Mouse (Mus musculus) liver, embryonic 11.5 days (tissue): ENCODE data around the gene Gm5930. TPM values are rescaled to one million over a fixed set of nuclear protein-coding genes. Genes with fewer than 3 reads are reported as not detected.
"Not testable (repeated sequence)": the region's sequence is repeated elsewhere in the genome, so short reads cannot be mapped to it uniquely, and the experiment has no call there.

Source experiments
- ATAC-seq: fragments of 200-750 bp; cut with Nextera tagmentation; replicated peaks from 2 replicates; pipeline ENCODE4 v1.8.0; 2017; ENCODE audit warnings: moderate number of reproducible peaks, mild to moderate bottlenecking, moderate TSS enrichment, moderate library complexity; ENCODE audit not compliant: low FRiP score
- DNase-seq: peaks from one replicate; pipeline ENCODE4 v3.0.0-alpha.2; 2017; ENCODE audit warnings: low spot score
- H3K27ac ChIP-seq: fragments of 300-500 bp; sonication (generic); 2 replicates; pipeline ENCODE4 v1.5.1; 2014; ENCODE audit warnings: mild to moderate bottlenecking, low read depth, low read length, control low read depth
- H3K27me3 ChIP-seq: fragments of 300-500 bp; sonication (generic); replicated peaks from 2 replicates; pipeline ENCODE4 v1.6.1; 2014; ENCODE audit warnings: low read length, mixed read lengths; ENCODE audit not compliant: control insufficient read depth, insufficient read depth
- H3K36me3 ChIP-seq: fragments of 300-500 bp; sonication (generic); 2 replicates; pipeline ENCODE4 v1.6.1; 2014; ENCODE audit warnings: mild to moderate bottlenecking, low read length, moderate library complexity, mixed read lengths; ENCODE audit not compliant: control insufficient read depth, insufficient read depth
- H3K4me1 ChIP-seq: fragments of 300-500 bp; sonication (generic); replicated peaks from 2 replicates; pipeline ENCODE4 v1.6.1; 2014; ENCODE audit warnings: low read length, mixed read lengths; ENCODE audit not compliant: control insufficient read depth, insufficient read depth
- H3K4me2 ChIP-seq: fragments of 300-500 bp; sonication (generic); 2 replicates; pipeline ENCODE4 v1.6.1; 2014; ENCODE audit warnings: mild to moderate bottlenecking, control low read depth, moderate library complexity
- H3K4me3 ChIP-seq: fragments of 300-500 bp; sonication (generic); 2 replicates; pipeline ENCODE4 v1.5.1; 2014; ENCODE audit warnings: low read depth, low read length, control low read depth
- H3K9ac ChIP-seq: fragments of 300-500 bp; sonication (generic); 2 replicates; pipeline ENCODE4 v1.6.1; 2014; ENCODE audit warnings: low read depth, low read length, control low read depth
- H3K9me3 ChIP-seq: fragments of 300-500 bp; sonication (generic); 2 replicates; pipeline ENCODE4 v1.6.1; 2016; ENCODE audit warnings: low read length, inconsistent platforms, mixed read lengths; ENCODE audit not compliant: control insufficient read depth
- WGBS: fragments of 180-500 bp; shearing (Covaris S2); extraction: QIAGEN DNeasy Blood & Tissue Kit; methylation state at CpG from one replicate; pipeline ENCODE4 v1.1.7; 2014; 5-methylcytosine and 5-hydroxymethylcytosine counted together
- polyA plus RNA-seq: library from polyadenylated mRNA; unstranded; fragments of >200 nt; fragmentation: Nextera tagmentation; extraction: Ambion mirVana; gene quantifications from 2 replicates; pipeline ENCODE4 v1.2.1, GENCODE M21; 2014

Gm5930 gene
- not detected in 2 replicates for polyA plus RNA-seq

DNA sequence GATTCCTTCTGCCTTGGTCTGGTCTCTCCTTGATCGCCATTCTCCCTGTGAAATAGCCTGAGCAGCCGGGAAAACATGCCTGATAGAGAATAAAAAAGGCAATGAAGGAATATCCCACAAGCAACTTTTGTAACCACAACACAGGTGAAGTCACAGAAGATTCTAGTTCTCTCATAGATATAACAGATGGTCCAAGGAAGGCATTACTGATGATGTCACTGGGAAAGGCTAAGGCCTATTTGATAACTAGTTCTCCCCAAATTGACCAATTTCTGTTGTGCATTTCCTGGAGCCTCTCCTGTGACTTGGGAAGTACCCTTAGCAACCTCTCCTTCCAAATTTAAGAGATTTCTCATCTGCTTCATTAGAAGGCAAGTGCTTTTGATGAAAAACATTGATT lies at the start of gene Gm5930:
Gene Gm5930 (minus strand): TSS at position 101 of the 400 bp plus-strand sequence.
- H3K27me3 ChIP-seq: not testable (repeated sequence)
- no CpG with 5 or more reads among the region's 2 CpGs for WGBS

DNA sequence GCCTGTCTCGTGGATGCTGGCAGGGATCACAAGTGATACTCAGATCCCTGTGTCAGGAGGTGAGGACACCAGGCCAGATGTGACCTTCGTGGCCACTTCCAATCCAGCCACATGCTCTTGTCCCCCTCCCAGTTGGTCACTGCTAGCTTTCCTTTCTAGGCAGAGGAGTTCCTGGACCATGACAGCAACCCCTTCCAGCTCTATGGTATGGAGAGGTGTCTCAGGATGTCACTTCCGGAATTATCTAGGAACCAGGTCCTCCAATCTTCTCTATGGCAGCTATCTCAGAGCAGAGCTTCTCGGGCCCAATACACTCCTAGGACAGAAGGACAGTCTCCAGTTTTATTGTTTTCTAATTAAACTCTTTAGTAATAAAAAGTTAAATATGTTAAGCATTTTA lies 45.8 kb upstream of the Gm5930 start:
- ATAC-seq, H3K36me3 ChIP-seq, H3K9me3 ChIP-seq, H3K27me3 ChIP-seq, H3K4me1 ChIP-seq, DNase-seq, H3K9ac ChIP-seq, H3K4me2 ChIP-seq, H3K27ac ChIP-seq, H3K4me3 ChIP-seq: not testable (repeated sequence)
- 69% methylated on average over 3 of the region's 4 CpGs for WGBS

More for the DNA sequence above, at the start of gene Gm5930:
- H3K4me1 ChIP-seq, DNase-seq, ATAC-seq, H3K9me3 ChIP-seq, H3K4me3 ChIP-seq, H3K27ac ChIP-seq, H3K9ac ChIP-seq, H3K36me3 ChIP-seq, H3K4me2 ChIP-seq: not testable (repeated sequence)

GRCm38 (mm10) chr14:44365057-44365456 lies 26.7 kb upstream of the Gm5930 start, which contains the start of gene Gm8229:
Gene Gm8229 (plus strand): TSS chr14:44365357.
- not testable (repeated sequence) for H3K4me3 ChIP-seq, ATAC-seq, H3K36me3 ChIP-seq, H3K4me1 ChIP-seq, H3K27me3 ChIP-seq, H3K9me3 ChIP-seq, H3K9ac ChIP-seq, H3K27ac ChIP-seq, H3K4me2 ChIP-seq, DNase-seq
- WGBS: 85% methylated on average over 4 of the region's 4 CpGs

- not testable (repeated sequence) for H3K9ac ChIP-seq, H3K4me2 ChIP-seq, H3K4me1 ChIP-seq, H3K27me3 ChIP-seq, H3K4me3 ChIP-seq, H3K9me3 ChIP-seq, H3K36me3 ChIP-seq, DNase-seq, ATAC-seq, H3K27ac ChIP-seq
These were observed 23.9 kb upstream of the Gm5930 start for GRCm38 (mm10) chr14:44362301-44362700.

DNA sequence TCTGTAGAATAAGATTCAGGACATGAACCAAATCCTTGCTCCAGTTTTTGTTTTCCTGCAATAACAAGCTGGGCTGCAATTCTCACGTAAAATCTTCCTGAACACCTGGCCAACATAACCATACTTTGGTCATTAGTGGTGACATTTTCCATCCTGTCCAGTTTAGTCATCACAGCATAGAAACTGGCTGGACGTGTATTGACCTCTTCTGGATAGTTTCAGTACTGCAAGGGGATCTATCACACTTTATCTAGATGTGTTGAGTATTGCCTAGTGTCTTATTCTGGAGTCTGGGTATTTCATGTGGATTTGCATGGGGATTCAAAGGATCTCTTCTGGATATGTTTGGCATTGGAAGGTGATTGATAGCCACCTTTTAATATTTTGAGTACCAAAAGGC lies 23.0 kb upstream of the Gm5930 start:
- H3K27me3 ChIP-seq, ATAC-seq, H3K4me2 ChIP-seq, DNase-seq, H3K4me1 ChIP-seq, H3K27ac ChIP-seq, H3K9me3 ChIP-seq, H3K9ac ChIP-seq, H3K4me3 ChIP-seq, H3K36me3 ChIP-seq: not testable (repeated sequence)
- 15% methylated on average over 1 of the region's 2 CpGs for WGBS

DNA sequence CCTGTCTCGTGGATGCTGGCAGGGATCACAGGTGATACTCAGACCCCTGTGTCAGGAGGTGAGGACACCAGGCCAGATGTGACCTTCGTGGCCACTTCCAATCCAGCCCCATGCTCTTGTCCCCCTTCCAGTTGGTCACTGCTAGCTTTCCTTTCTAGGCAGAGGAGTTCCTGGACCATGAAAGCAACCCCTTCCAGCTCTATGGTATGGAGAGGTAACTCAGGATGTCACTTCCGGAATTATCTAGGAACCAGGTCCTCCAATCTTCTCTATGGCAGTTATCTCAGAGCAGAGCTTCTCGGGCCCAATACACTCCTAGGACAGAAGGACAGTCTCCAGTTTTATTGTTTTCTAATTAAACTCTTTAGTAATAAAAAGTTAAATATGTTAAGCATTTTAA lies 26.3 kb downstream of the Gm5930 start:
- H3K9me3 ChIP-seq, H3K27me3 ChIP-seq, H3K9ac ChIP-seq, H3K4me2 ChIP-seq, H3K36me3 ChIP-seq, ATAC-seq, H3K4me1 ChIP-seq, H3K4me3 ChIP-seq, H3K27ac ChIP-seq, DNase-seq: not testable (repeated sequence)
- WGBS: 62% methylated on average over 4 of the region's 4 CpGs

GRCm38 (mm10) chr14:44285280-44285679 lies 53.1 kb downstream of the Gm5930 start, which contains the start of gene Gm8220:
Gene Gm8220 (plus strand): TSS chr14:44285580.
- H3K4me2 ChIP-seq, DNase-seq, H3K36me3 ChIP-seq, H3K27me3 ChIP-seq, ATAC-seq, H3K9ac ChIP-seq, H3K9me3 ChIP-seq, H3K4me1 ChIP-seq, H3K27ac ChIP-seq, H3K4me3 ChIP-seq: not testable (repeated sequence)
- WGBS: 77% methylated on average over 2 of the region's 2 CpGs

Other genes with a start within 250 kb of the Gm5930 start
- 8.9 and 10.3 TPM in 2 replicates for gene Ear2, start 235.9 kb downstream of the Gm5930 start, polyA plus RNA-seq
- gene Gm3327, start 214.7 kb downstream of the Gm5930 start, polyA plus RNA-seq: not detected in 2 replicates
- gene Gm8212, start 140.9 kb downstream of the Gm5930 start, polyA plus RNA-seq: not detected in 2 replicates
- not detected in 2 replicates for gene 4930503E14Rik, start 125.3 kb downstream of the Gm5930 start, polyA plus RNA-seq
- gene Gm8220, start 53.0 kb downstream of the Gm5930 start, polyA plus RNA-seq: not detected in 2 replicates
- not detected in 2 replicates for gene Gm8229, start 26.8 kb upstream of the Gm5930 start, polyA plus RNA-seq
- gene Gm3371, start 72.1 kb upstream of the Gm5930 start, polyA plus RNA-seq: not detected in 2 replicates
- not detected in 2 replicates for gene Gm8232, start 95.1 kb upstream of the Gm5930 start, polyA plus RNA-seq
- not detected in 2 replicates for gene BC061237, start 153.9 kb upstream of the Gm5930 start, polyA plus RNA-seq
- gene Gm17093, start 179.7 kb upstream of the Gm5930 start, polyA plus RNA-seq: not detected in 2 replicates
- gene Gm8247, start 244.6 kb upstream of the Gm5930 start, polyA plus RNA-seq: not detected in 2 replicates